Mouse (Mus musculus) neural tube, embryonic 12.5 days (tissue): ENCODE data around the gene Abca4. TPM values are rescaled to one million over a fixed set of nuclear protein-coding genes. Genes with fewer than 3 reads are reported as not detected.
"Not testable (repeated sequence)": the region's sequence is repeated elsewhere in the genome, so short reads cannot be mapped to it uniquely, and the experiment has no call there.

Experiments used
- ATAC-seq: fragments of 200-750 bp; cut with Nextera tagmentation; 2 replicates; pipeline ENCODE4 v1.8.0; 2017; ENCODE audit warnings: low read depth, mild to moderate bottlenecking, moderate TSS enrichment, moderate library complexity; ENCODE audit not compliant: low FRiP score
- H3K27ac ChIP-seq: fragments of 300-500 bp; sonication (generic); 2 replicates; pipeline ENCODE4 v1.5.1; 2016
- H3K27me3 ChIP-seq: fragments of 300-500 bp; sonication (generic); replicated peaks from 2 replicates; pipeline ENCODE4 v1.6.1; 2016; ENCODE audit warnings: mild to moderate bottlenecking
- H3K36me3 ChIP-seq: fragments of 300-500 bp; sonication (generic); 2 replicates; pipeline ENCODE4 v1.6.1; 2016; ENCODE audit warnings: mild to moderate bottlenecking
- H3K4me1 ChIP-seq: fragments of 300-500 bp; sonication (generic); 2 replicates; pipeline ENCODE4 v1.6.1; 2016
- H3K4me2 ChIP-seq: fragments of 300-500 bp; sonication (generic); replicated peaks from 2 replicates; pipeline ENCODE4 v1.6.1; 2016; ENCODE audit warnings: mild to moderate bottlenecking
- H3K4me3 ChIP-seq: fragments of 300-500 bp; sonication (generic); 2 replicates; pipeline ENCODE4 v1.5.1; 2016
- H3K9ac ChIP-seq: fragments of 300-500 bp; sonication (generic); 2 replicates; pipeline ENCODE4 v1.6.1; 2016; ENCODE audit warnings: mild to moderate bottlenecking
- H3K9me3 ChIP-seq: fragments of 300-500 bp; sonication (generic); 2 replicates; pipeline ENCODE4 v1.6.1; 2016; ENCODE audit warnings: mild to moderate bottlenecking
- WGBS: fragments of 180-500 bp; shearing (Covaris S2); methylation state at CpG from one replicate; pipeline ENCODE4 v1.1.7; 2016; 5-methylcytosine and 5-hydroxymethylcytosine counted together
- polyA plus RNA-seq: library from polyadenylated mRNA; unstranded; fragments of >200 nt; fragmentation: Nextera tagmentation; extraction: Ambion mirVana; gene quantifications from 2 replicates; pipeline ENCODE4 v1.2.1, GENCODE M21; 2016

Abca4 gene
- polyA plus RNA-seq, 1 experiment from 2014 or later, result 0.70 TPM

GRCm38 (mm10) chr3:122064556-122065410 lies 20.5 kb downstream of the Abca4 start:
- Histone ChIP-seq H3K4me3 (no peak overlapping the region), H3K36me3 (no peaks in the 10 kb centered on the region), H3K9ac (no peak overlapping the region), H3K9me3 (no peaks in the 10 kb centered on the region), H3K4me1 (no peaks in the 10 kb centered on the region), H3K27ac (no peak overlapping the region), H3K27me3 (no peaks in the 10 kb centered on the region), H3K4me2 (no peak overlapping the region)
- WGBS, result 76% methylated on average over 13 of the region's 13 CpGs
- no peak for ATAC-seq

- H3K27ac ChIP-seq, result no peak overlapping the region
- H3K4me1 ChIP-seq, result no peaks in the 10 kb centered on the region
- ATAC-seq, result no peak
- no peaks in the 10 kb centered on the region for H3K9me3 ChIP-seq
- 75% methylated on average over 10 of the region's 10 CpGs for WGBS
- H3K4me2 ChIP-seq, result no peak overlapping the region
- no peak overlapping the region for H3K4me3 ChIP-seq
- H3K9ac ChIP-seq, result no peak overlapping the region
- no peaks in the 10 kb centered on the region; the same call in 1 of the 2 replicates for H3K27me3 ChIP-seq
- no peaks in the 10 kb centered on the region for H3K36me3 ChIP-seq
Observed at GRCm38 (mm10) chr3:122071769-122072168, 27.5 kb downstream of the Abca4 start.

GRCm38 (mm10) chr3:122072646-122073571 lies 28.7 kb downstream of the Abca4 start:
- Histone ChIP-seq H3K4me1 (no peaks in the 10 kb centered on the region), H3K36me3 (no peaks in the 10 kb centered on the region), H3K4me3 (no peak overlapping the region), H3K4me2 (no peak overlapping the region), H3K27ac (no peak overlapping the region), H3K9ac (no peak overlapping the region), H3K27me3 (no peaks in the 10 kb centered on the region; the same call in 1 of the 2 replicates), H3K9me3 (no peaks in the 10 kb centered on the region)
- peak; percentile 41; the same call in 1 of the 2 replicates for ATAC-seq
- WGBS, result 65% methylated on average over 11 of the region's 11 CpGs

GRCm38 (mm10) chr3:122073595-122073994 lies 29.4 kb downstream of the Abca4 start:
- Histone ChIP-seq H3K4me1 (no peaks in the 10 kb centered on the region; the same call in 1 of the 2 replicates), H3K9ac (no peak overlapping the region), H3K9me3 (no peaks in the 10 kb centered on the region), H3K36me3 (no peaks in the 10 kb centered on the region), H3K4me3 (no peak overlapping the region), H3K27ac (no peak overlapping the region), H3K4me2 (no peak overlapping the region), H3K27me3 (no peaks in the 10 kb centered on the region; the same call in 1 of the 2 replicates)
- WGBS, result 67% methylated on average over 5 of the region's 5 CpGs
- no peak for ATAC-seq

- no peaks in the 10 kb centered on the region for H3K36me3 ChIP-seq
- no peaks in the 10 kb centered on the region for H3K9me3 ChIP-seq
- no peaks in the 10 kb centered on the region; the same call in 1 of the 2 replicates for H3K27me3 ChIP-seq
- no peak overlapping the region for H3K9ac ChIP-seq
- H3K27ac ChIP-seq, result no peak overlapping the region
- WGBS, result 30% methylated on average over 10 of the region's 10 CpGs
- no peak overlapping the region for H3K4me3 ChIP-seq
- no peak overlapping the region for H3K4me2 ChIP-seq
- no peaks in the 10 kb centered on the region; the same call in 1 of the 2 replicates for H3K4me1 ChIP-seq
- no peak for ATAC-seq
Observed at GRCm38 (mm10) chr3:122074334-122074733, 30.1 kb downstream of the Abca4 start.

- Histone ChIP-seq H3K9ac (no peak overlapping the region), H3K27me3 (no peaks in the 10 kb centered on the region; the same call in 1 of the 2 replicates), H3K4me2 (no peak overlapping the region), H3K4me3 (no peak overlapping the region), H3K9me3 (no peaks in the 10 kb centered on the region), H3K36me3 (no peaks in the 10 kb centered on the region), H3K4me1 (no peaks in the 10 kb centered on the region; the same call in 1 of the 2 replicates), H3K27ac (no peak overlapping the region)
- peak; percentile 4; the same call in 1 of the 2 replicates for ATAC-seq
- 34% methylated on average over 6 of the region's 6 CpGs for WGBS
Observed at GRCm38 (mm10) chr3:122078141-122078540, 33.9 kb downstream of the Abca4 start.

GRCm38 (mm10) chr3:122079172-122079571 lies 34.9 kb downstream of the Abca4 start:
- no peak overlapping the region for H3K4me3 ChIP-seq
- no peak overlapping the region for H3K9ac ChIP-seq
- ATAC-seq, result no peak
- no peaks in the 10 kb centered on the region for H3K36me3 ChIP-seq
- H3K27ac ChIP-seq, result no peak overlapping the region
- H3K4me1 ChIP-seq, result no peaks in the 10 kb centered on the region; the same call in 1 of the 2 replicates
- H3K27me3 ChIP-seq, result no peaks in the 10 kb centered on the region
- no peaks in the 10 kb centered on the region for H3K9me3 ChIP-seq
- 77% methylated on average over 6 of the region's 6 CpGs for WGBS
- H3K4me2 ChIP-seq, result no peak overlapping the region

GRCm38 (mm10) chr3:122081634-122082033 lies 37.4 kb downstream of the Abca4 start:
- H3K4me3 ChIP-seq, H3K27ac ChIP-seq, ATAC-seq, H3K4me1 ChIP-seq, H3K27me3 ChIP-seq, H3K36me3 ChIP-seq, H3K9ac ChIP-seq, H3K4me2 ChIP-seq, H3K9me3 ChIP-seq: not testable (repeated sequence)
- WGBS, result 90% methylated on average over 8 of the region's 8 CpGs

- Histone ChIP-seq H3K27ac (no peak overlapping the region), H3K4me1 (peaks cover 3% of the 10 kb centered on the region; the same call in 1 of the 2 replicates), H3K36me3 (no peaks in the 10 kb centered on the region), H3K9me3 (no peaks in the 10 kb centered on the region), H3K4me2 (no peak overlapping the region), H3K4me3 (no peak overlapping the region), H3K27me3 (no peaks in the 10 kb centered on the region), H3K9ac (no peak overlapping the region)
- 91% methylated on average over 7 of the region's 7 CpGs for WGBS
- ATAC-seq, result no peak
Observed at GRCm38 (mm10) chr3:122082338-122082737, 38.1 kb downstream of the Abca4 start.

GRCm38 (mm10) chr3:122085157-122085989 lies 41.1 kb downstream of the Abca4 start:
- Histone ChIP-seq H3K4me2 (peak overlapping the region; percentile 7; the same call in 1 of the 2 replicates), H3K27me3 (no peaks in the 10 kb centered on the region), H3K9ac (no peak overlapping the region), H3K27ac (no peak overlapping the region), H3K36me3 (no peaks in the 10 kb centered on the region), H3K4me3 (no peak overlapping the region), H3K4me1 (peaks cover 3% of the 10 kb centered on the region; the same call in 1 of the 2 replicates), H3K9me3 (no peaks in the 10 kb centered on the region)
- peak; percentile 67 for ATAC-seq
- WGBS, result 41% methylated on average over 18 of the region's 18 CpGs

GRCm38 (mm10) chr3:122088054-122088681 lies 43.9 kb downstream of the Abca4 start:
- Histone ChIP-seq H3K27me3 (no peaks in the 10 kb centered on the region), H3K27ac (no peak overlapping the region), H3K4me3 (no peak overlapping the region), H3K4me2 (no peak overlapping the region), H3K36me3 (no peaks in the 10 kb centered on the region), H3K9me3 (no peaks in the 10 kb centered on the region), H3K4me1 (peaks cover 3% of the 10 kb centered on the region; the same call in 1 of the 2 replicates), H3K9ac (no peak overlapping the region)
- no peak for ATAC-seq
- 86% methylated on average over 11 of the region's 11 CpGs for WGBS
